ENCODE assay signal across 9 mouse cellular contexts in the genomic region with DNA sequence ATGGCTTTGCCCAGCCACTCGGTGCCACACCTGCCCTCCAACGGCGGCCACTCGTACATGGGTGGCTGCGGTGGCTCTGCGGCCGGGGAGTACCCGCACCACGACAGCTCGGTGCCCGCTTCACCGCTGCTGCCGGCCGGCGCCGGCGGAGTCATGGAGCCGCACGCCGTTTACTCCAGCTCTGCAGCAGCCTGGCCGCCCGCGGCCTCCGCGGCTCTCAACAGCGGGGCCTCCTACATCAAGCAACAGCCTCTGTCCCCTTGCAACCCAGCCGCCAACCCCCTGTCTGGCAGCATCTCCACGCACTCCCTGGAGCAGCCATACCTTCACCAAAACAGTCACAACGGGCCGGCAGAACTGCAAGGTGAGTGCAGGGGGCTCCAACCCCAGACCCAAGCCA. TPM values are rescaled to one million over a fixed set of nuclear protein-coding genes. Genes with fewer than 3 reads are reported as not detected.
DNase-seq lines count a peak whose midpoint lies in the region; ATAC-seq and TF ChIP-seq lines count a peak whose summit lies in the region.
"Had no signal": no experiment of that assay in that cellular context is flagged by ENCODE, and none has a peak within 500 bp of the region (broad histone marks: within the 10 kb centered on the region; RNA-seq: fewer than 3 reads in every experiment).

No protein-coding gene starts in this region.

- H3K36me3 ChIP-seq in lung, embryonic 14.5 days (ENCODE audit: insufficient read depth) = peaks cover 42% of the 10 kb centered on the region
- H3K36me3 ChIP-seq in forebrain, embryonic 16.5 days (ENCODE audit: control insufficient read depth, insufficient read depth) = no peaks in the 10 kb centered on the region
- H3K36me3 ChIP-seq in liver, embryonic 13.5 days = no peaks in the 10 kb centered on the region
- peaks cover 8% of the 10 kb centered on the region; the same call in 1 of the 2 replicates for H3K36me3 ChIP-seq in stomach, embryonic 14.5 days (ENCODE audit: control insufficient read depth, insufficient read depth, low read length)

- peaks cover 4% of the 10 kb centered on the region; the same call in 1 of the 2 replicates for H3K4me1 ChIP-seq in lung, embryonic 14.5 days (ENCODE audit: insufficient read depth)
- H3K4me1 ChIP-seq in forebrain, embryonic 16.5 days (replicated peaks; ENCODE audit: control insufficient read depth, insufficient read depth, low read length) = peaks cover 22% of the 10 kb centered on the region
- H3K4me1 ChIP-seq in liver, embryonic 13.5 days (replicated peaks) = 0 out of 2 replicates have a peak, but pooled peaks cover 8% of the 10 kb centered on the region
- peaks cover 3% of the 10 kb centered on the region; the same call in 1 of the 2 replicates for H3K4me1 ChIP-seq in stomach, embryonic 14.5 days (ENCODE audit: control insufficient read depth, insufficient read depth, low read length)

- peak overlapping the region; percentile 84 for H3K4me2 ChIP-seq in lung, embryonic 14.5 days
- H3K4me2 ChIP-seq in forebrain, embryonic 16.5 days (ENCODE audit: low read length) = peak overlapping the region; percentile 60
- H3K4me2 ChIP-seq in liver, embryonic 13.5 days = peak overlapping the region; percentile 64; the same call in 1 of the 2 replicates
- peak overlapping the region; percentile 78 for H3K4me2 ChIP-seq in stomach, embryonic 14.5 days (replicated peaks; ENCODE audit: low read depth, low read length)

- 2% methylated on average over 30 of the region's 30 CpGs for WGBS in lung, embryonic 14.5 days
- 2% methylated on average over 23 of the region's 30 CpGs for WGBS in forebrain, embryonic 16.5 days
- 4% methylated on average over 30 of the region's 30 CpGs for WGBS in liver, embryonic 13.5 days (ENCODE audit: insufficient replicate concordance)
- WGBS in stomach, embryonic 14.5 days = 3% methylated on average over 30 of the region's 30 CpGs

- no peak for DNase-seq in lung, embryonic 14.5 days
- DNase-seq in lung, postnatal 10 days = no peak
- DNase-seq in liver, embryonic 13.5 days = no peak
- no peak for DNase-seq in right cerebral cortex, adult 2 months (ENCODE audit: low spot score in 2 of 2)
- no peak for DNase-seq in cerebellum, adult 9-10 months
- no peak for DNase-seq in layer of hippocampus, adult 9-11 months
- DNase-seq: right cerebral cortex, postnatal 25 days had no signal

- peak overlapping the region; percentile 76 for H3K4me3 ChIP-seq in lung, embryonic 14.5 days (ENCODE audit: low read depth, low read length)
- peak overlapping the region; percentile 40 for H3K4me3 ChIP-seq in forebrain, embryonic 16.5 days (replicated peaks; ENCODE audit: low read length)
- H3K4me3 ChIP-seq in liver, embryonic 13.5 days (replicated peaks) = peak overlapping the region; percentile 58
- peak overlapping the region; percentile 69 for H3K4me3 ChIP-seq in stomach, embryonic 14.5 days (ENCODE audit: low read depth, low read length)

- H3K27me3 ChIP-seq in lung, embryonic 14.5 days (ENCODE audit: insufficient read depth, low read length) = peaks cover 80% of the 10 kb centered on the region
- H3K27me3 ChIP-seq in forebrain, embryonic 16.5 days (replicated peaks; ENCODE audit: control insufficient read depth, insufficient read depth, low read length) = peaks cover 91% of the 10 kb centered on the region
- H3K27me3 ChIP-seq in liver, embryonic 13.5 days = peaks cover 100% of the 10 kb centered on the region
- peaks cover 16% of the 10 kb centered on the region for H3K27me3 ChIP-seq in stomach, embryonic 14.5 days (ENCODE audit: control insufficient read depth, insufficient read depth, low read length)

- H3K9ac ChIP-seq in lung, embryonic 14.5 days = peak overlapping the region; percentile 87
- H3K9ac ChIP-seq in forebrain, embryonic 16.5 days (replicated peaks; ENCODE audit: low read depth, low read length) = no peak overlapping the region
- peak overlapping the region; percentile 54 for H3K9ac ChIP-seq in liver, embryonic 13.5 days
- H3K9ac ChIP-seq in stomach, embryonic 14.5 days (replicated peaks; ENCODE audit: low read depth, low read length) = peak overlapping the region; percentile 92

- no peaks in the 10 kb centered on the region for H3K9me3 ChIP-seq in lung, embryonic 14.5 days (ENCODE audit: low read depth, low read length)
- no peaks in the 10 kb centered on the region for H3K9me3 ChIP-seq in forebrain, embryonic 16.5 days (ENCODE audit: control insufficient read depth, low read length)
- no peaks in the 10 kb centered on the region for H3K9me3 ChIP-seq in liver, embryonic 13.5 days (replicated peaks)
- H3K9me3 ChIP-seq in stomach, embryonic 14.5 days (ENCODE audit: control insufficient read depth, low read depth, low read length) = no peaks in the 10 kb centered on the region

- H3K27ac ChIP-seq in lung, embryonic 14.5 days (ENCODE audit: low read depth) = peak overlapping the region; percentile 99
- no peak overlapping the region for H3K27ac ChIP-seq in forebrain, embryonic 16.5 days (ENCODE audit: low read length)
- H3K27ac ChIP-seq in liver, embryonic 13.5 days = no peak overlapping the region
- peak overlapping the region; percentile 99 for H3K27ac ChIP-seq in stomach, embryonic 14.5 days (ENCODE audit: low read length)

- no peak for TF ChIP-seq CTCF in lung, embryonic 14.5 days (IDR thresholded peaks at IDR 0.05; ENCODE audit: low read depth)

- ATAC-seq in lung, embryonic 14.5 days (ENCODE audit: insufficient read depth) = no peak
- no peak for ATAC-seq in forebrain, embryonic 16.5 days
- ATAC-seq in liver, embryonic 13.5 days (ENCODE audit: low read depth) = no peak
- no peak for ATAC-seq in stomach, embryonic 14.5 days (ENCODE audit: insufficient number of reproducible peaks, insufficient read depth, low FRiP score, low read depth)

RNA-seq across cellular contexts. Expression of a gene that starts 0.8 kb away (rescaled TPM):
- polyA plus RNA-seq in lung, embryonic 14.5 days (2014; fragmentation: Nextera tagmentation; extraction: Ambion mirVana) = 167 and 180 TPM in 2 replicates
- polyA plus RNA-seq in forebrain, embryonic 16.5 days (2015; fragmentation: Nextera tagmentation; extraction: Ambion mirVana) = 0.91 and 1.1 TPM in 2 replicates
- polyA plus RNA-seq in liver, embryonic 13.5 days (2015; fragmentation: Nextera tagmentation; extraction: Ambion mirVana) = 5.6 and 5.9 TPM in 2 replicates
- polyA plus RNA-seq in stomach, embryonic 14.5 days (2014; fragmentation: Nextera tagmentation; extraction: Ambion mirVana) = 147 and 163 TPM in 2 replicates

RNA-seq across cellular contexts. Expression of a gene that starts 23.2 kb away (rescaled TPM):
- polyA plus RNA-seq in lung, embryonic 14.5 days (2014; fragmentation: Nextera tagmentation; extraction: Ambion mirVana) = 57.6 and 63.1 TPM in 2 replicates
- 51.8 and 60.0 TPM in 2 replicates for polyA plus RNA-seq in forebrain, embryonic 16.5 days (2015; fragmentation: Nextera tagmentation; extraction: Ambion mirVana)
- 25.6 and 26.9 TPM in 2 replicates for polyA plus RNA-seq in liver, embryonic 13.5 days (2015; fragmentation: Nextera tagmentation; extraction: Ambion mirVana)
- 65.9 and 66.6 TPM in 2 replicates for polyA plus RNA-seq in stomach, embryonic 14.5 days (2014; fragmentation: Nextera tagmentation; extraction: Ambion mirVana)

RNA-seq across cellular contexts. Expression of a gene that starts 31.0 kb away (rescaled TPM):
- polyA plus RNA-seq in lung, embryonic 14.5 days (2014; fragmentation: Nextera tagmentation; extraction: Ambion mirVana) = 1.1 and 1.9 TPM in 2 replicates
- polyA plus RNA-seq in forebrain, embryonic 16.5 days (2015; fragmentation: Nextera tagmentation; extraction: Ambion mirVana) = 1.7 and 2.5 TPM in 2 replicates
- 0.14 and 0.22 TPM in 2 replicates for polyA plus RNA-seq in liver, embryonic 13.5 days (2015; fragmentation: Nextera tagmentation; extraction: Ambion mirVana)
- polyA plus RNA-seq in stomach, embryonic 14.5 days (2014; fragmentation: Nextera tagmentation; extraction: Ambion mirVana) = 0.20 and 0.56 TPM in 2 replicates

RNA-seq across cellular contexts. Expression of a gene that starts 42.7 kb away (rescaled TPM):
- 6.8 and 7.9 TPM in 2 replicates for polyA plus RNA-seq in lung, embryonic 14.5 days (2014; fragmentation: Nextera tagmentation; extraction: Ambion mirVana)
- 0.15 TPM in 1 of 2 replicates, not detected in the other for polyA plus RNA-seq in forebrain, embryonic 16.5 days (2015; fragmentation: Nextera tagmentation; extraction: Ambion mirVana)
- polyA plus RNA-seq in liver, embryonic 13.5 days (2015; fragmentation: Nextera tagmentation; extraction: Ambion mirVana) = 0.13 and 0.14 TPM in 2 replicates
- polyA plus RNA-seq in stomach, embryonic 14.5 days (2014; fragmentation: Nextera tagmentation; extraction: Ambion mirVana) = 6.9 and 7.0 TPM in 2 replicates

Comparison
In these comparisons a context has a peak if more than half of its experiments do, and no peak if none do; other contexts are left out.
1. H3K27ac ChIP-seq: peak in lung, embryonic 14.5 days (single experiment) and stomach, embryonic 14.5 days (single experiment); none in forebrain, embryonic 16.5 days (single experiment) and liver, embryonic 13.5 days (single experiment).
2. RNA of a gene that starts 0.8 kb away (polyA plus RNA-seq): 167 to 180 TPM in lung, embryonic 14.5 days and 147 to 163 TPM in stomach, embryonic 14.5 days; 5.6 to 5.9 TPM in liver, embryonic 13.5 days and 0.91 to 1.1 TPM in forebrain, embryonic 16.5 days; every median in the first group is over 10 times any median in the second.
3. Peak in every context shown above with its lines, with median percentiles within 50 percentile points of each other: H3K4me2 ChIP-seq and H3K4me3 ChIP-seq.